Mouse (Mus musculus): ENCODE data around the gene Tbc1d19. TPM values are rescaled to one million over a fixed set of nuclear protein-coding genes. Genes with fewer than 3 reads are reported as not detected.

Tbc1d19 gene
- total and polyA plus RNA-seq, 2 experiments from 2014 or later = 44.0 to 50.6 TPM

GRCm38 (mm10) chr5:53929814-53930213, 120.4 kb downstream of the Tbc1d19 start:
- no peak overlapping the region for H3K9ac ChIP-seq (replicated peaks; ENCODE audit: low read length, poor library complexity, severe bottlenecking)
- no peaks in the 10 kb centered on the region for H3K27me3 ChIP-seq (ENCODE audit: insufficient read depth, low read length)
- no peaks in the 10 kb centered on the region for H3K4me1 ChIP-seq (ENCODE audit: insufficient read depth, low read length)
- H3K4me3 ChIP-seq (ENCODE audit: low read depth, low read length) = no peak overlapping the region
- ATAC-seq (ENCODE audit: low FRiP score) (no peak), DNase-seq (ENCODE audit: low spot score) (no peak)
- WGBS = 84% methylated on average over 6 of the region's 6 CpGs
- no peak for TF ChIP-seq CTCF (IDR thresholded peaks at IDR 0.05)
- no peak overlapping the region for H3K4me2 ChIP-seq (ENCODE audit: low read depth, low read length, poor library complexity, severe bottlenecking)
- H3K27ac ChIP-seq (ENCODE audit: low read depth, low read length) = no peak overlapping the region
- no peaks in the 10 kb centered on the region for H3K36me3 ChIP-seq (ENCODE audit: insufficient read depth, low read length)
- no peaks in the 10 kb centered on the region for H3K9me3 ChIP-seq (ENCODE audit: low read length)

- no peaks in the 10 kb centered on the region for H3K36me3 ChIP-seq (ENCODE audit: insufficient read depth, low read length)
- H3K9me3 ChIP-seq (ENCODE audit: low read length) = no peaks in the 10 kb centered on the region
- no peak overlapping the region for H3K9ac ChIP-seq (replicated peaks; ENCODE audit: low read length, poor library complexity, severe bottlenecking)
- DNase-seq (ENCODE audit: low spot score) (no peak), ATAC-seq (ENCODE audit: low FRiP score) (no peak)
- H3K27me3 ChIP-seq (ENCODE audit: insufficient read depth, low read length) = no peaks in the 10 kb centered on the region
- no peak for TF ChIP-seq CTCF (IDR thresholded peaks at IDR 0.05)
- H3K4me2 ChIP-seq (ENCODE audit: low read depth, low read length, poor library complexity, severe bottlenecking) = no peak overlapping the region
- no peak overlapping the region for H3K4me3 ChIP-seq (ENCODE audit: low read depth, low read length)
- H3K4me1 ChIP-seq (ENCODE audit: insufficient read depth, low read length) = no peaks in the 10 kb centered on the region
- no peak overlapping the region for H3K27ac ChIP-seq (ENCODE audit: low read depth, low read length)
- 77% methylated on average over 5 of the region's 5 CpGs for WGBS
Observed at GRCm38 (mm10) chr5:53931011-53931410, 121.6 kb downstream of the Tbc1d19 start.

- DNase-seq (ENCODE audit: low spot score) (peak; percentile 75), ATAC-seq (ENCODE audit: low FRiP score) (no peak)
- Histone ChIP-seq H3K9me3 (ENCODE audit: low read length) (no peaks in the 10 kb centered on the region), H3K27me3 (ENCODE audit: insufficient read depth, low read length) (no peaks in the 10 kb centered on the region), H3K4me1 (ENCODE audit: insufficient read depth, low read length) (no peaks in the 10 kb centered on the region), H3K4me3 (ENCODE audit: low read depth, low read length) (no peak overlapping the region), H3K9ac (replicated peaks; ENCODE audit: low read length, poor library complexity, severe bottlenecking) (no peak overlapping the region), H3K36me3 (ENCODE audit: insufficient read depth, low read length) (no peaks in the 10 kb centered on the region), H3K27ac (ENCODE audit: low read depth, low read length) (no peak overlapping the region), H3K4me2 (ENCODE audit: low read depth, low read length, poor library complexity, severe bottlenecking) (no peak overlapping the region)
- WGBS = 67% methylated on average over 7 of the region's 7 CpGs
- TF ChIP-seq CTCF (IDR thresholded peaks at IDR 0.05) = no peak
Observed at GRCm38 (mm10) chr5:53933628-53934027, 124.2 kb downstream of the Tbc1d19 start.

- Histone ChIP-seq H3K4me1 (ENCODE audit: insufficient read depth, low read length) (no peaks in the 10 kb centered on the region), H3K9ac (replicated peaks; ENCODE audit: low read length, poor library complexity, severe bottlenecking) (no peak overlapping the region), H3K36me3 (ENCODE audit: insufficient read depth, low read length) (no peaks in the 10 kb centered on the region), H3K4me3 (ENCODE audit: low read depth, low read length) (no peak overlapping the region), H3K4me2 (ENCODE audit: low read depth, low read length, poor library complexity, severe bottlenecking) (no peak overlapping the region), H3K9me3 (ENCODE audit: low read length) (no peaks in the 10 kb centered on the region), H3K27me3 (ENCODE audit: insufficient read depth, low read length) (no peaks in the 10 kb centered on the region), H3K27ac (ENCODE audit: low read depth, low read length) (no peak overlapping the region)
- WGBS = 93% methylated on average over 2 of the region's 2 CpGs
- no peak for DNase-seq (ENCODE audit: low spot score)
- TF ChIP-seq CTCF (IDR thresholded peaks at IDR 0.05) = no peak
- ATAC-seq (ENCODE audit: low FRiP score) = no peak
Observed at GRCm38 (mm10) chr5:53934040-53934439, 124.6 kb downstream of the Tbc1d19 start.

GRCm38 (mm10) chr5:53934826-53935225, 125.4 kb downstream of the Tbc1d19 start:
- no peak overlapping the region for H3K4me3 ChIP-seq (ENCODE audit: low read depth, low read length)
- WGBS = 92% methylated on average over 1 of the region's 1 CpGs
- H3K9ac ChIP-seq (replicated peaks; ENCODE audit: low read length, poor library complexity, severe bottlenecking) = no peak overlapping the region
- H3K27me3 ChIP-seq (ENCODE audit: insufficient read depth, low read length) = no peaks in the 10 kb centered on the region
- ATAC-seq (ENCODE audit: low FRiP score) = no peak
- no peak for TF ChIP-seq CTCF (IDR thresholded peaks at IDR 0.05)
- no peaks in the 10 kb centered on the region for H3K9me3 ChIP-seq (ENCODE audit: low read length)
- DNase-seq (ENCODE audit: low spot score) = no peak
- H3K27ac ChIP-seq (ENCODE audit: low read depth, low read length) = no peak overlapping the region
- no peaks in the 10 kb centered on the region for H3K4me1 ChIP-seq (ENCODE audit: insufficient read depth, low read length)
- H3K4me2 ChIP-seq (ENCODE audit: low read depth, low read length, poor library complexity, severe bottlenecking) = no peak overlapping the region
- no peaks in the 10 kb centered on the region for H3K36me3 ChIP-seq (ENCODE audit: insufficient read depth, low read length)

- TF ChIP-seq CTCF (IDR thresholded peaks at IDR 0.05) = no peak
- Histone ChIP-seq H3K27me3 (ENCODE audit: insufficient read depth, low read length) (no peaks in the 10 kb centered on the region), H3K4me1 (ENCODE audit: insufficient read depth, low read length) (no peaks in the 10 kb centered on the region), H3K27ac (ENCODE audit: low read depth, low read length) (no peak overlapping the region), H3K9ac (replicated peaks; ENCODE audit: low read length, poor library complexity, severe bottlenecking) (no peak overlapping the region), H3K9me3 (ENCODE audit: low read length) (no peaks in the 10 kb centered on the region), H3K4me3 (ENCODE audit: low read depth, low read length) (no peak overlapping the region), H3K36me3 (ENCODE audit: insufficient read depth, low read length) (no peaks in the 10 kb centered on the region), H3K4me2 (ENCODE audit: low read depth, low read length, poor library complexity, severe bottlenecking) (no peak overlapping the region)
- 93% methylated on average over 4 of the region's 4 CpGs for WGBS
- ATAC-seq (ENCODE audit: low FRiP score) (no peak), DNase-seq (ENCODE audit: low spot score) (no peak)
Observed at GRCm38 (mm10) chr5:53937187-53937586, 127.8 kb downstream of the Tbc1d19 start.
